Mouse (Mus musculus) lung, embryonic 16.5 days (tissue): ENCODE data around the gene Kptn. TPM values are rescaled to one million over a fixed set of nuclear protein-coding genes. Genes with fewer than 3 reads are reported as not detected.
A peak's percentile ranks its signal among the peaks of the same experiment; 100 is the strongest.

Experiments
- ATAC-seq: fragments of 200-750 bp; cut with Nextera tagmentation; 2 replicates; pipeline ENCODE4 v1.8.0; 2017; ENCODE audit warnings: low read depth, mild to moderate bottlenecking, moderate library complexity
- H3K27ac ChIP-seq: fragments of 300-500 bp; sonication (generic); 2 replicates; pipeline ENCODE4 v1.5.1; 2014; ENCODE audit warnings: mild to moderate bottlenecking, control low read depth, low read length
- H3K27me3 ChIP-seq: fragments of 300-500 bp; sonication (generic); 2 replicates; pipeline ENCODE4 v1.6.1; 2014; ENCODE audit warnings: low read depth, low read length, mixed read lengths; ENCODE audit not compliant: control insufficient read depth, insufficient read depth
- H3K36me3 ChIP-seq: fragments of 300-500 bp; sonication (generic); 2 replicates; pipeline ENCODE4 v1.6.1; 2014; ENCODE audit warnings: low read length; ENCODE audit not compliant: control insufficient read depth, insufficient read depth
- H3K4me1 ChIP-seq: fragments of 300-500 bp; sonication (generic); replicated peaks from 2 replicates; pipeline ENCODE4 v1.6.1; 2014; ENCODE audit warnings: low read length, mixed read lengths; ENCODE audit not compliant: control insufficient read depth, insufficient read depth
- H3K4me2 ChIP-seq: fragments of 300-500 bp; sonication (generic); 2 replicates; pipeline ENCODE4 v1.6.1; 2014; ENCODE audit warnings: low read depth, low read length, control low read depth
- H3K4me3 ChIP-seq: fragments of 300-500 bp; sonication (generic); 2 replicates; pipeline ENCODE4 v1.5.1; 2014; ENCODE audit warnings: mild to moderate bottlenecking, low read length, control low read depth
- H3K9ac ChIP-seq: fragments of 300-500 bp; sonication (generic); 2 replicates; pipeline ENCODE4 v1.6.1; 2014; ENCODE audit warnings: low read length, control low read depth
- H3K9me3 ChIP-seq: fragments of 300-500 bp; sonication (generic); 2 replicates; pipeline ENCODE4 v1.6.1; 2016; ENCODE audit warnings: low read length; ENCODE audit not compliant: control insufficient read depth
- WGBS: fragments of 180-500 bp; shearing (Covaris S2); extraction: QIAGEN DNeasy Blood & Tissue Kit; methylation state at CpG from one replicate; pipeline ENCODE4 v1.1.7; 2014; 5-methylcytosine and 5-hydroxymethylcytosine counted together
- polyA plus RNA-seq: library from polyadenylated mRNA; unstranded; fragments of >200 nt; fragmentation: Nextera tagmentation; extraction: Ambion mirVana; gene quantifications from 2 replicates; pipeline ENCODE4 v1.2.1, GENCODE M21; 2015

The Kptn gene
- 28.3 and 31.7 TPM in 2 replicates for polyA plus RNA-seq

- Histone ChIP-seq H3K4me1 (peaks cover 6% of the 10 kb centered on the region), H3K27me3 (no peaks in the 10 kb centered on the region), H3K4me3 (peak within 1 kb of the TSS; percentile 86), H3K9me3 (no peaks in the 10 kb centered on the region), H3K4me2 (peak within 1 kb of the TSS; percentile 78), H3K36me3 (peaks cover 25% of the 10 kb centered on the region), H3K9ac (peak within 1 kb of the TSS; percentile 85), H3K27ac (peak within 1 kb of the TSS; percentile 80)
- WGBS = 1% methylated on average over 33 of the region's 33 CpGs
- peak; percentile 91 for ATAC-seq
Observed at GRCm38 (mm10) chr7:16119569-16120261, at the start of gene Kptn. Gene Kptn, plus strand, starts transcription at chr7:16119895.

DNA sequence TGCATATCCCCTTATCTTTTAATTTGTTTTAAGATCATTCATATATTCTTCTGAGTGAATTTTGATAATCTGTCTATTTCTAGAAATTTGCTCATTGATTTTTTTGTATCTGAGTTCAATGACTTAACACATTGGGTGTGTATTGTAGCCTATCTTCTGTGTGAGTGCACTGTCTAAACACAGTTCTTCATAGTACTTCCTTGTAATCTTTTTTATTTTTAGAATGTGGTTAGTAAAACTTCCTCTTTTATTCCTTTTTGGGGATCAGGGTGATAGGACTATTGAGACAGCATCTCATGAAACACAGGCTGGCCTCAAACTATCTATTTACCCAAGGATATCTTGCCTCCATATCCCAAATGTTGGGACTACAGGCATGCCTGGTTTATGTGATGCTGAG, 48.8 kb upstream of the Kptn start:
- H3K9me3 ChIP-seq = no peaks in the 10 kb centered on the region
- H3K9ac ChIP-seq = no peak overlapping the region
- no peak overlapping the region for H3K4me2 ChIP-seq
- H3K4me3 ChIP-seq = no peak overlapping the region
- H3K27ac ChIP-seq = no peak overlapping the region
- no peaks in the 10 kb centered on the region for H3K27me3 ChIP-seq
- H3K4me1 ChIP-seq = no peaks in the 10 kb centered on the region
- ATAC-seq = no peak
- no peaks in the 10 kb centered on the region for H3K36me3 ChIP-seq

DNA sequence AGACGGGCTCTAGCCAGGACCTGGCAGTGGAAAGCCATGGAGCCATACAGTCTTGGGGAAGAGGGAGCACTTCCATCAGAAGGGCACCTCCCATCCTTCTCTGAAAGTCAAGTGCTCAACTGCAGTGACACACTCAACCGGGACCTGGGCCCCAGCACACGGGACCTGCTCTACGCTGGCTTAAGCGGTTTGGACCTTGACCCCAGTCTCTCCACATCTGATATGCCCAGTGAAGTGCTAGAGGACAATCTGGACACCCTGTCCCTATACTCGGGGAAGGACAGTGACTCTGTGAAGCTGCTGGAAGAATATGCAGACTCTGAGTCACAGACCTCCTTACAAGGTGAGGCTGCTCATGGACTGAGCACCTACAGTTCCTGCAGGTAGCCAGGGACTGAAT, 47.8 kb upstream of the Kptn start:
- Histone ChIP-seq H3K4me1 (no peaks in the 10 kb centered on the region), H3K9me3 (no peaks in the 10 kb centered on the region), H3K4me3 (no peak overlapping the region), H3K27ac (no peak overlapping the region), H3K4me2 (no peak overlapping the region), H3K36me3 (no peaks in the 10 kb centered on the region), H3K27me3 (no peaks in the 10 kb centered on the region), H3K9ac (no peak overlapping the region)
- ATAC-seq = no peak
- WGBS = 71% methylated on average over 6 of the region's 6 CpGs

- Histone ChIP-seq H3K27ac (no peak overlapping the region), H3K4me2 (no peak overlapping the region), H3K4me1 (no peaks in the 10 kb centered on the region), H3K4me3 (no peak overlapping the region), H3K36me3 (no peaks in the 10 kb centered on the region), H3K27me3 (no peaks in the 10 kb centered on the region), H3K9ac (no peak overlapping the region), H3K9me3 (no peaks in the 10 kb centered on the region)
- ATAC-seq = no peak
- 42% methylated on average over 1 of the region's 1 CpGs for WGBS
Observed at GRCm38 (mm10) chr7:16079947-16080346, 39.7 kb upstream of the Kptn start.

DNA sequence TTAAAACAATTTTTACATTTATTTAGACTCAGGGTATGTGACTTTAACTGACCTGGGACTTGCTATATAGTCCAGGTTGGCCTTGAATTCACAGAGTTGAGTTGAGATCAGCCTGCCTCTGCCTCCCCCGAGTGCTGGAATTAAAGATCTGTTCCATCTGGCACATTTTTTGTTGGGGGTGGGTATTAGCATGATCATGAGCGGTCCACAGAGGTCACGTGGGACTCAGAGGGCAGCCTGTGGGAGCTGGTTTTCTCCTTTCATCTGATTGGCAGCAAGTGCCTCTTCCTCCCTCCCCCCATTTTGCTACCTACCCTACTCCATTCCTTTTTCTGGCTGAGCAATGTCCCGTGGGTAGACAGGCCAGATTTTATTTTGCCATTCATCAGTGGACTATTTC, 39.1 kb upstream of the Kptn start:
- no peak overlapping the region for H3K4me2 ChIP-seq
- no peaks in the 10 kb centered on the region for H3K27me3 ChIP-seq
- no peaks in the 10 kb centered on the region for H3K36me3 ChIP-seq
- no peaks in the 10 kb centered on the region for H3K9me3 ChIP-seq
- 56% methylated on average over 4 of the region's 4 CpGs for WGBS
- H3K9ac ChIP-seq = no peak overlapping the region
- H3K4me3 ChIP-seq = no peak overlapping the region
- no peak overlapping the region for H3K27ac ChIP-seq
- no peaks in the 10 kb centered on the region for H3K4me1 ChIP-seq
- ATAC-seq = no peak

DNA sequence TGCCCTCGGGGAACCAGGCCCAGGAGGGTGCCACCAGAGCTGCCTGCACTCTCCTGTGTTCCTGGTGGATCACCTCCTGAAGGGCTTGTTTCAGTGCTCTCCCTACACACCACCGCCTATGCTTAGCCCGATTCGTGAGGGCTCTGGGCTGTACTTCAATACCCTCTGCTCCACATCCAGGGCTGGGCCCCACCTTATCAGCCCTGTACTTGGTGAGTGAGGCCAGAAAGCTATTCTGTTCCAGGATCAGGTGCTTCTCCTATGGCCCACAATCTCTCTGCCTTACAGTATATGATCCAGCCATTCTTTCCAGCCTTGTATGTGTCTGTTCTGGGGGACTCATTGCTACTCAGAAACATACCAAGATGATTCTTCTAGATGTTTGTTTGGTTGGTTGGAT, 36.3 kb upstream of the Kptn start:
- no peaks in the 10 kb centered on the region for H3K9me3 ChIP-seq
- no peak overlapping the region for H3K9ac ChIP-seq
- ATAC-seq = no peak
- H3K36me3 ChIP-seq = no peaks in the 10 kb centered on the region
- no peak overlapping the region for H3K4me3 ChIP-seq
- 55% methylated on average over 4 of the region's 4 CpGs for WGBS
- H3K27ac ChIP-seq = no peak overlapping the region
- H3K4me1 ChIP-seq = no peaks in the 10 kb centered on the region
- H3K27me3 ChIP-seq = no peaks in the 10 kb centered on the region
- no peak overlapping the region for H3K4me2 ChIP-seq

GRCm38 (mm10) chr7:16087587-16087986, 32.1 kb upstream of the Kptn start:
- no peak overlapping the region for H3K4me3 ChIP-seq
- H3K4me2 ChIP-seq = no peak overlapping the region
- 66% methylated on average over 2 of the region's 2 CpGs for WGBS

GRCm38 (mm10) chr7:16094592-16094991, 25.1 kb upstream of the Kptn start:
- no peaks in the 10 kb centered on the region for H3K27me3 ChIP-seq
- peaks cover 6% of the 10 kb centered on the region for H3K4me1 ChIP-seq
- H3K4me3 ChIP-seq = no peak overlapping the region
- H3K4me2 ChIP-seq = no peak overlapping the region
- no peak overlapping the region for H3K9ac ChIP-seq
- H3K27ac ChIP-seq = no peak overlapping the region
- 53% methylated on average over 3 of the region's 3 CpGs for WGBS
- ATAC-seq = no peak
- no peaks in the 10 kb centered on the region for H3K36me3 ChIP-seq
- H3K9me3 ChIP-seq = no peaks in the 10 kb centered on the region

More at GRCm38 (mm10) chr7:16087587-16087986, 32.1 kb upstream of the Kptn start:
- no peak overlapping the region for H3K27ac ChIP-seq
- H3K36me3 ChIP-seq = no peaks in the 10 kb centered on the region
- no peaks in the 10 kb centered on the region for H3K9me3 ChIP-seq
- no peaks in the 10 kb centered on the region for H3K4me1 ChIP-seq
- no peaks in the 10 kb centered on the region for H3K27me3 ChIP-seq
- no peak overlapping the region for H3K9ac ChIP-seq
- no peak for ATAC-seq

GRCm38 (mm10) chr7:16098021-16099017, 21.4 kb upstream of the Kptn start, which contains the start of gene Napa:
Gene Napa, plus strand, starts transcription at chr7:16098458.
- H3K27me3 ChIP-seq = no peaks in the 10 kb centered on the region
- under 1% methylated on average over 65 of the region's 68 CpGs for WGBS
- H3K27ac ChIP-seq = peak within 1 kb of the TSS; percentile 83
- no peaks in the 10 kb centered on the region for H3K36me3 ChIP-seq
- H3K9me3 ChIP-seq = no peaks in the 10 kb centered on the region
- peaks cover 11% of the 10 kb centered on the region for H3K4me1 ChIP-seq
- peak within 1 kb of the TSS; percentile 84 for H3K4me3 ChIP-seq
- peak within 1 kb of the TSS; percentile 89 for H3K9ac ChIP-seq
- peak within 1 kb of the TSS; percentile 82 for H3K4me2 ChIP-seq
- peak; percentile 98 for ATAC-seq
